ENCODE assay signal across 9 mouse cellular contexts in the genomic region with DNA sequence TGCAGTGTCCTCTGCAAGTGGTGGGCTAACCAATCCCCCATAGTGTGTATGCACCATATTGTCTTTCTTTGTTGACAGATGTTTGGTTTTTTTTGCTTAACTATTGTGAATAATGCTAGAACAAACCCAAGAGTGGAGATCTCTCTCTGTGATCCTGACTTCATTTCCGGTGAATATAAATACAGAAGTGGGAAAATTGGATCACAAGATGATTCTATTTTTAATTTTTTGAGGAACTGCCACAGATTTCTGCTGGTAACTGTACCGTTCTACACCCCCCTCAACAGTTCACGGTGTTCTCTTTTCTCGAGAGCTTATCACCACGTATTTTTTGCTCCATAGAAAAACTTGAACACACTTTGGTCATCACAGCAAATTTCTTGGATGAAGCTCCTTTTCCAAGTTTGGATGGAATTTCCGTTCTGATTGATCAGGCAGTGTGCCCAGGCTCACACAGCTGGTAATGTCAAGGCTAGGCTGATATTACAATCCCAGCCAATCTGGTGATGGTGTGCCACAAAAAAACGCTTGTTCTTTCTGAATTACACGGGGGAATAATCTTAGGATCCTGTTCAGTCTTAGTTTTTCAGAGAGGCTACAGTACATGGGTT. TPM values are rescaled to one million over a fixed set of nuclear protein-coding genes. Genes with fewer than 3 reads are reported as not detected.
DNase-seq lines count a peak whose midpoint lies in the region.
"Had no signal": no experiment of that assay in that cellular context is flagged by ENCODE, and none has a peak within 500 bp of the region (broad histone marks: within the 10 kb centered on the region; RNA-seq: fewer than 3 reads in every experiment).

No protein-coding gene starts in this region.

- DNase-seq in layer of hippocampus, adult 9-11 months = peak; percentile 30
- no peak for DNase-seq in layer of hippocampus, adult 9-10 months (ENCODE audit: low spot score)
- DNase-seq in adrenal gland, postnatal 10 days = peak; percentile 52
- peak; percentile 59 to 61 for DNase-seq in right cerebral cortex, postnatal 10 days (ENCODE audit: low spot score in 2 of 2)
- DNase-seq in urinary bladder, adult 2 months (ENCODE audit: low spot score) = no peak
- no peak for DNase-seq in urinary bladder, adult 18-20 months (ENCODE audit: low spot score in 2 of 2)
- DNase-seq: cerebellum, adult 18-20 months; kidney, adult 9 months had no signal

- no peaks in the 10 kb centered on the region; the same call in 1 of the 2 replicates for H3K4me1 ChIP-seq in brown adipose tissue, adult 24 weeks (ENCODE audit: control insufficient read depth, insufficient read depth, insufficient read length, low read length)

- peak overlapping the region; percentile 35 for H3K27ac ChIP-seq in brown adipose tissue, adult 24 weeks (replicated peaks; ENCODE audit: low read depth, low read length)

- H3K4me3 ChIP-seq in brown adipose tissue, adult 24 weeks (ENCODE audit: insufficient read depth, low read depth, low read length) = no peak overlapping the region

RNA-seq across cellular contexts. Expression of gene Map4k3, which starts 47.0 kb away (rescaled TPM):
- total RNA-seq in adrenal gland, postnatal 10 days (2021) = 10 to 100 TPM; 38.1 to 48.9 TPM
- 16.6 and 16.9 TPM in 2 replicates for polyA plus RNA-seq in brown adipose tissue, adult 24 weeks (2012; ENCODE audit: insufficient read depth, insufficient read length, missing spikeins)
- 47.9 and 53.9 TPM in 2 replicates for polyA plus RNA-seq in urinary bladder, adult 2 months (2012; rRNA removed)

Comparison
In these comparisons a context has a peak if more than half of its experiments do, and no peak if none do; other contexts are left out.
1. DNase-seq: peak in layer of hippocampus, adult 9-11 months (single experiment), adrenal gland, postnatal 10 days (single experiment) and right cerebral cortex, postnatal 10 days (2 of 2); none in layer of hippocampus, adult 9-10 months (single experiment), urinary bladder, adult 2 months (single experiment) and urinary bladder, adult 18-20 months (0 of 2).